Mouse (Mus musculus) frontal cortex, adult (tissue): ENCODE results near the gene Srrd.
"Not testable (repeated sequence)": the region's sequence is repeated elsewhere in the genome, so short reads cannot be mapped to it uniquely, and the experiment has no call there.

Experiments used
- ATAC-seq: cut with Nextera tagmentation; 2 replicates; pipeline ENCODE4 v1.9.2; 2017; ENCODE audit warnings: mild to moderate bottlenecking, moderate library complexity, mixed read lengths; ENCODE audit not compliant: low TSS enrichment

The Srrd gene

GRCm38 (mm10) chr5:112319343-112319742 is 23.5 kb downstream of the Srrd start:
- ATAC-seq = not testable (repeated sequence)

GRCm38 (mm10) chr5:112317328-112317727 is 25.5 kb downstream of the Srrd start:
- ATAC-seq = no peak

- ATAC-seq = no peak
Measured at GRCm38 (mm10) chr5:112316468-112316867, 26.4 kb downstream of the Srrd start.

GRCm38 (mm10) chr5:112313222-112313885 is 29.5 kb downstream of the Srrd start:
- peak; percentile 73; the same call in 1 of the 2 replicates for ATAC-seq

- ATAC-seq = no peak
Measured at GRCm38 (mm10) chr5:112305842-112306241, 37.0 kb downstream of the Srrd start.

- no peak for ATAC-seq
Measured at GRCm38 (mm10) chr5:112302310-112302709, 40.5 kb downstream of the Srrd start.

- ATAC-seq = peak; percentile 18; the same call in 1 of the 2 replicates
Measured at GRCm38 (mm10) chr5:112301694-112302093, 41.1 kb downstream of the Srrd start.

- peak; percentile 65 for ATAC-seq
Measured at GRCm38 (mm10) chr5:112300721-112301308, 42.0 kb downstream of the Srrd start.

- no peak for ATAC-seq
Measured at GRCm38 (mm10) chr5:112300112-112300511, 42.7 kb downstream of the Srrd start.

GRCm38 (mm10) chr5:112299399-112299798 is 43.4 kb downstream of the Srrd start:
- no peak for ATAC-seq

GRCm38 (mm10) chr5:112298226-112298988 is 44.4 kb downstream of the Srrd start:
- no peak for ATAC-seq

GRCm38 (mm10) chr5:112297257-112297656 is 45.6 kb downstream of the Srrd start:
- ATAC-seq = no peak

GRCm38 (mm10) chr5:112296404-112297181 is 46.2 kb downstream of the Srrd start:
- ATAC-seq = no peak

GRCm38 (mm10) chr5:112295564-112295963 is 47.3 kb downstream of the Srrd start:
- no peak for ATAC-seq

- ATAC-seq = no peak
Measured at GRCm38 (mm10) chr5:112295162-112295561, 47.7 kb downstream of the Srrd start.

GRCm38 (mm10) chr5:112294696-112295095 is 48.1 kb downstream of the Srrd start:
- no peak for ATAC-seq

- ATAC-seq = no peak
Measured at GRCm38 (mm10) chr5:112293800-112294199, 49.0 kb downstream of the Srrd start.

- ATAC-seq = no peak
Measured at GRCm38 (mm10) chr5:112292343-112292980, 50.4 kb downstream of the Srrd start.

GRCm38 (mm10) chr5:112291866-112292265 is 51.0 kb downstream of the Srrd start:
- no peak for ATAC-seq

GRCm38 (mm10) chr5:112290536-112290880 is 52.3 kb downstream of the Srrd start:
- ATAC-seq = no peak

- ATAC-seq = no peak
Measured at GRCm38 (mm10) chr5:112289819-112290535, 52.9 kb downstream of the Srrd start.
